Mouse (Mus musculus): ENCODE data around the gene Prss22.
"Not testable (repeated sequence)": the region's sequence is repeated elsewhere in the genome, so short reads cannot be mapped to it uniquely, and the experiment has no call there.

GRCm38 (mm10) chr17:23947486-23947885 is 50.4 kb downstream of the Prss22 start:
- TF ChIP-seq GATA1, TAL1 (IDR thresholded peaks at IDR 0.05; ENCODE audit: low read length): not testable (repeated sequence)
